17 mouse cellular contexts compared by ENCODE assay signal in the genomic region with DNA sequence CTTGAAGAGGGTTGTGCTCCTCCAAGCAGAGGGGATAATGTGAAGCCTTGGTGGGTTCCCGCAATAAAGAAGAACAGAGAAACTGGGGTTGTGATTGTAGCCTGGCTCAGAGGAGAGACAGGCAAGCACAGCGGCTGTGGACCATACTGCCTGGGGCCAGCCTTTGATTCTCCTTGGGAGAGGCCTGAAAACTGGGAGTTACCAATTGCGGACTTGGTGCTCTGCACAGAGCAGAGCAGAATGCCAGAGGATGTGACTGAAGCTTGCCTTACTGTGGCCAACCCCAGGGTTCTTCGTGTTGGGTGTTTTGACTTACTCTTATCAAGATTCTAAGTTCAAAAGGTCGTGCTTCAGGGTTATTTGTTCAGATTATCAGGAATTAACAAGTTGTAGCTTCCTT.
"Had no signal": no experiment of that assay in that cellular context is flagged by ENCODE, and none has a peak within 500 bp of the region (broad histone marks: within the 10 kb centered on the region; RNA-seq: fewer than 3 reads in every experiment).

No protein-coding gene starts in this region.

- H3K27me3 ChIP-seq: kidney, embryonic 15.5 days; limb, embryonic 12.5 days; limb, embryonic 15.5 days; liver, embryonic 13.5 days; stomach, embryonic 15.5 days had no signal

- H3K9me3 ChIP-seq: kidney, embryonic 15.5 days; limb, embryonic 15.5 days; stomach, embryonic 15.5 days had no signal

- DNase-seq: kidney, postnatal 10 days; kidney, postnatal 4 days; left cerebral cortex, postnatal 4 days; liver, embryonic 13.5 days; lung, adult 2 months; lung, postnatal 14 days; lung, postnatal 4 days; midbrain, embryonic 14.5 days; right cerebral cortex, adult 18-20 months; right cerebral cortex, postnatal 14 days; spleen, adult 18-20 months; thymus, postnatal 25 days had no signal

- H3K4me1 ChIP-seq: stomach, embryonic 15.5 days had no signal

- H3K36me3 ChIP-seq: liver, embryonic 13.5 days had no signal

- H3K4me2 ChIP-seq: kidney, embryonic 15.5 days; limb, embryonic 12.5 days; limb, embryonic 15.5 days; liver, embryonic 13.5 days; midbrain, embryonic 11.5 days; stomach, embryonic 15.5 days had no signal

- H3K4me3 ChIP-seq: kidney, embryonic 15.5 days; limb, embryonic 12.5 days; limb, embryonic 15.5 days; liver, embryonic 13.5 days; stomach, embryonic 15.5 days had no signal

- H3K9ac ChIP-seq: kidney, embryonic 15.5 days; limb, embryonic 12.5 days; limb, embryonic 15.5 days; liver, embryonic 13.5 days; stomach, embryonic 15.5 days had no signal

- H3K27ac ChIP-seq: kidney, embryonic 15.5 days; limb, embryonic 12.5 days; liver, embryonic 13.5 days; stomach, embryonic 15.5 days had no signal
